Mouse (Mus musculus): Measurements from ENCODE around the gene Fkbp5.

- TF ChIP-seq CTCF (IDR thresholded peaks at IDR 0.05; ENCODE audit: extremely low read depth, insufficient read depth, insufficient read length, insufficient replicate concordance) (no peak), POLR2A (IDR thresholded peaks at IDR 0.05; ENCODE audit: low read depth, low read length) (no peak)
These were observed 99.6 kb downstream of the Fkbp5 start for GRCm38 (mm10) chr17:28417771-28418170.

Measured in spleen, adult 2 months (tissue).